Mouse (Mus musculus): ENCODE measurements around the gene Pklr.

Pklr gene

DNA sequence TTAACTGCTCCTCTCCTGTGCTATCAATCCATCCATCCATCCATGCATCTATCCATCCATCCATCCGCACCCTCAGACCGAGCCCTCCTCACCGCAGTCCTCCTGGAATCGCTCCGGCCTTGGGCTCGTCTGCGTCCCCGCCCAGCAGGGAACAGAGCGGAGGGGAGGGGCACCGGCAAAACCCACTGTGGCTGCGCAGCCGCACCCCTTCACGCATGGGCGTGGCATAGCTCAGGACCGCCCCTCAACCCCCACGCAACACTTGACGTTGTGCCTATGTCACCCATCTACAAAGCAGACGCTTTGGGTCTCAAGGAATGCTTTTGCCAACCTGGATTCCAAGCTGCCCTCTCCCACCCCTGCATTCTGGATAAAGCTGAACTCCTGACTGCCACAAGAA is 42.8 kb upstream of the Pklr start, which contains the start of gene Rusc1:
Rusc1 (minus strand) TSS at position 137 of the 400 bp plus-strand sequence.
- H3K4me3 ChIP-seq (replicated peaks; ENCODE audit: low read length): peak within 1 kb of the TSS; percentile 90
- no peaks in the 10 kb centered on the region for H3K9me3 ChIP-seq (ENCODE audit: low read length)
- H3K36me3 ChIP-seq (ENCODE audit: insufficient read depth, low read length): peaks cover 51% of the 10 kb centered on the region
- peaks cover 75% of the 10 kb centered on the region for H3K4me1 ChIP-seq (replicated peaks; ENCODE audit: low read depth, low read length)
- peaks cover 48% of the 10 kb centered on the region for H3K27me3 ChIP-seq (ENCODE audit: insufficient read depth, low read length)
- TF ChIP-seq NANOG (IDR thresholded peaks at IDR 0.05; ENCODE audit: borderline replicate concordance, low read length) (peak; percentile 5; the same call in 1 of the 2 replicates), POU5F1 (IDR thresholded peaks at IDR 0.05; ENCODE audit: borderline replicate concordance, low read length) (no peak), CTCF (conservative IDR thresholded peaks at IDR 0.05; ENCODE audit: low read length) (no peak)

DNA sequence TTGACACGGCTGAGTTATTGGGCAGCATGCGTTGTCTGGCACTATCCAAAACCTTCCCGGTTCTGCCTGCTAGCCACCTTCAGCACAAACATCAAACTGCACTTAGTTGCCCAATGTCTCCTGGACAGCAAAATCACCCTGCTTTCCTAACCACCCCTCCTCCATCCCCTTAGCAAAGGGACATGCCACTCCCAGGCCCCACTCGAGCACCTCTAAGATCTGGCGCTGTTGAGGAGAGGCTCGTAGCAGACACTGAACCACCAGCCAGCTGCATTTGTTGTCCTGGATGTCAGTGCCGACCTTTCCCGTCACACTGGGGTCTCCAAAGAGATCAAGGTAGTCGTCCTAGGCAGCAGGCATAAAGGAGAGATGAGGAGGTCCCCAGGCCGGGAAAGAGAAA is 41.9 kb upstream of the Pklr start:
- Histone ChIP-seq H3K4me1 (replicated peaks; ENCODE audit: low read depth, low read length) (peaks cover 68% of the 10 kb centered on the region), H3K36me3 (ENCODE audit: insufficient read depth, low read length) (peaks cover 57% of the 10 kb centered on the region), H3K4me3 (replicated peaks; ENCODE audit: low read length) (no peak overlapping the region), H3K27me3 (ENCODE audit: insufficient read depth, low read length) (peaks cover 40% of the 10 kb centered on the region), H3K9me3 (ENCODE audit: low read length) (no peaks in the 10 kb centered on the region)
- no peak for TF ChIP-seq CTCF (conservative IDR thresholded peaks at IDR 0.05; ENCODE audit: low read length)
- no peak for TF ChIP-seq NANOG (IDR thresholded peaks at IDR 0.05; ENCODE audit: borderline replicate concordance, low read length)
- no peak for TF ChIP-seq POU5F1 (IDR thresholded peaks at IDR 0.05; ENCODE audit: borderline replicate concordance, low read length)

DNA sequence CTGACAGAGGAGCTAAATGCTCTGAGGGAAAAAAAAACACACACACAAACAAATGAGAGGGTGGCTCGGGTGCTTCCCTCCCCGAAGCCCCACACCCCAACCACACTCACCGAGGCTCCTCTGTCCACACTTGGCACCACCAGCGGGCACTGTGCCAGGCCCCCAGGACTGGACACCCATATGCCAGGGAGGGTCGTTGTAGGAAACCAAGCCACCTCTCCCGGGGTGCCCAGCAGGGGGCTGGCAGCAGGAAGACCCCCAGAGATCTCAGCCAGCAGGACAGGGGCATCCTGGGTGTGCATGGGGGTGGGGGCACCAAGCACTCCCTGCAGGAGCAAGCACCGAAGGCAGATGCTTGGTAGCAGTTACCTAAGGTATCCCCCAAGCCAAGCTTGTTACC is 35.1 kb upstream of the Pklr start, which contains the start of gene Gm43738:
Gm43738 (minus strand) TSS at position 289 of the 400 bp plus-strand sequence.
- Histone ChIP-seq H3K9me3 (ENCODE audit: low read length) (no peaks in the 10 kb centered on the region), H3K27me3 (ENCODE audit: insufficient read depth, low read length) (no peaks in the 10 kb centered on the region), H3K4me3 (replicated peaks; ENCODE audit: low read length) (peak within 1 kb of the TSS; percentile 91), H3K4me1 (replicated peaks; ENCODE audit: low read depth, low read length) (peaks cover 45% of the 10 kb centered on the region), H3K36me3 (ENCODE audit: insufficient read depth, low read length) (peaks cover 52% of the 10 kb centered on the region)
- TF ChIP-seq POU5F1 (IDR thresholded peaks at IDR 0.05; ENCODE audit: borderline replicate concordance, low read length): no peak
- no peak for TF ChIP-seq CTCF (conservative IDR thresholded peaks at IDR 0.05; ENCODE audit: low read length)
- TF ChIP-seq NANOG (IDR thresholded peaks at IDR 0.05; ENCODE audit: borderline replicate concordance, low read length): no peak

DNA sequence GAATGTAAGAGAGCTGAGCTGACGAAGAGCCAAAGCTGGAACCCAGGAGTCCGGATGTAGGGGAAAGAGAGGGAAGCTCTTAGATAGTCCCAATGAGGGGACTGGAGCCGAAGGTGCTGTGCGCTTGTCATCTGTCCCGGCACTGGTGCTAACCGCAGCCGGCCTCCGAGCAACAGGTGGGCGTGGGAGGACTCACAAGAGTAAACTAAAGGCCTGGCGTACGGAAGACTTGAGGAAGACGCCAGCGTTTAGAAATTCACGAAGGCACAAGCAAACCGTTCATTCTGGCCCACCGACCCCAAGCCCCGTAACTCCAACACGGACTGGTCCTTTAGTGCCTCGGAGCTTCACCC is 34.5 kb upstream of the Pklr start:
- no peaks in the 10 kb centered on the region for H3K9me3 ChIP-seq (ENCODE audit: low read length)

DNA sequence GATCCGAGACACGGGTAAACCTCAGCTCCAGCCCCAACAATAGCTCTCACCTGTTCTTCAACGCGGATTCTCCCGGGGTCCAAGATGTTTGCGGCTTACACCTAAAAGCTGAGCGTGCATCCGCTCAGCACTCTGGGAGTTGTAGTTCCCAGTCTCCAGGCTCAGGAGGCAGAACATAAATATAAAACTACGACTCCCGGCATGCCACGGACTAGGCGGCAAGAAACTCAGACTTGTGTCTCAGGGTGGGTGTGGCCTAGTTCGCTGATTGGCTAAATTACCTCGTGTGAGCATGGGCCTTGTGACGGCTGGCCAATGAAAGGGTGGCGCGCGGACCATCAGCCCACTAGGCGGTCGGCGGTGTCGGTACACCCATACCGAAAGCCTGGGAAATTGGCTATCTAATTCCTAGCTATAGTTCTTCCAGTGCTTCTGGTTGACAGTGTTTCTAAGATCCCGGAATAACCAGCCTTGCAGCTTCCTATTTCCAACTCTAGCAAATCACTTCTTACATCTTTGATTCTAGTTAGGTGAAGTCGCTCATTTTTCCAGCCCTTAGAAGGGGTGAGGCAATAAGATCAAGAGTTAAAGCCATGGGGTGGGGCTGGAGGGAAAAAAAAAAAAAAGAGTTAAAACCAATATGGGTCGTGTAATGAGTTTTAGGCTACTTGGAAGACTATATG is 34.0 kb upstream of the Pklr start, which contains the start of gene Fdps:
Fdps (minus strand) TSS at position 148 of the 683 bp plus-strand sequence.
- TF ChIP-seq POU5F1 (IDR thresholded peaks at IDR 0.05; ENCODE audit: borderline replicate concordance, low read length) (no peak), CTCF (conservative IDR thresholded peaks at IDR 0.05; ENCODE audit: low read length) (no peak), NANOG (IDR thresholded peaks at IDR 0.05; ENCODE audit: borderline replicate concordance, low read length) (no peak)
- no peaks in the 10 kb centered on the region for H3K9me3 ChIP-seq (ENCODE audit: low read length)
- no peaks in the 10 kb centered on the region for H3K27me3 ChIP-seq (ENCODE audit: insufficient read depth, low read length)
- H3K4me1 ChIP-seq (replicated peaks; ENCODE audit: low read depth, low read length): peaks cover 38% of the 10 kb centered on the region
- H3K4me3 ChIP-seq (replicated peaks; ENCODE audit: low read length): peak within 1 kb of the TSS; percentile 91
- H3K36me3 ChIP-seq (ENCODE audit: insufficient read depth, low read length): peaks cover 40% of the 10 kb centered on the region

More for the DNA sequence above, 34.5 kb upstream of the Pklr start:
- Histone ChIP-seq H3K27me3 (ENCODE audit: insufficient read depth, low read length) (no peaks in the 10 kb centered on the region), H3K4me3 (replicated peaks; ENCODE audit: low read length) (peak overlapping the region; percentile 91), H3K36me3 (ENCODE audit: insufficient read depth, low read length) (peaks cover 45% of the 10 kb centered on the region), H3K4me1 (replicated peaks; ENCODE audit: low read depth, low read length) (peaks cover 39% of the 10 kb centered on the region)
- TF ChIP-seq NANOG (IDR thresholded peaks at IDR 0.05; ENCODE audit: borderline replicate concordance, low read length): no peak
- no peak for TF ChIP-seq CTCF (conservative IDR thresholded peaks at IDR 0.05; ENCODE audit: low read length)

DNA sequence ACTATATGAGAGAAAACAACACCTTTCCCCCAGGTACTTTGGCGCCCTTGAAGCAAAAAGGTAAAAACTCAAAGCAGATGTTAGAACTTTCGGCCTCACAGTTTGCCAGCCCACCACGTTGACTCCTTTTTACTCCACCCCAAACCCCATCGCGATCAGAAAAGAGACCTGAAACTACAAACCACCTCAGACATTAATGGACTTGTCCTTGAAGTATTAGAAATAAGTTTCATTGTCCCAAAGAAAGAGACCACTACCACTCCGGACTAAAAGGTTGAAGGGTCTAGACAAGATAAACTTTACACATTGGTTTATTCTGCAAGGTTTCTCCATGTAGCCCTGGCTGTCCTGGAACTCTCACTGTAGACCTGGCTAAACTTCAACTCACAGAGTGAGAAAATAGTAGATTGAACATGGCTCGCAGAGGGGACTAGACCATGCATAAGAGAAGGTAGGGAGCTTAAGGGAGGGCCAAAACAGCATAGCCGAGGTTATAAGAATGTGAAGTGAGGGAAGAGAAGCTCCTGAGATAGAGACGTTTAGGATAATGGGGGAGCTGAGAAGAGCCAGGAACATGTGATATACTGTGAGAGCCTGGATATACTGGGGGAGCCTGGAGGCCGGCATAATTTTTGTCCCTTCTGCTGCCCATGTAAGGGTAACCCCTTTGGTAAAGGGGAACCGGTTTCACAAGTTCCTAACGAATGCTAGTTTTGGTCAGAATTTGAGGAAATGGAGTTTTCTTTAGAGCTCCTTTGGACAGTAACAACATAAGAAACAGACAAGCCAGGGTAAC is 33.2 kb upstream of the Pklr start:
- Histone ChIP-seq H3K36me3 (ENCODE audit: insufficient read depth, low read length) (peaks cover 33% of the 10 kb centered on the region), H3K27me3 (ENCODE audit: insufficient read depth, low read length) (no peaks in the 10 kb centered on the region), H3K4me3 (replicated peaks; ENCODE audit: low read length) (peak overlapping the region; percentile 91), H3K4me1 (replicated peaks; ENCODE audit: low read depth, low read length) (peaks cover 38% of the 10 kb centered on the region), H3K9me3 (ENCODE audit: low read length) (no peaks in the 10 kb centered on the region)
- TF ChIP-seq NANOG (IDR thresholded peaks at IDR 0.05; ENCODE audit: borderline replicate concordance, low read length) (no peak), CTCF (conservative IDR thresholded peaks at IDR 0.05; ENCODE audit: low read length) (no peak), POU5F1 (IDR thresholded peaks at IDR 0.05; ENCODE audit: borderline replicate concordance, low read length) (no peak)

DNA sequence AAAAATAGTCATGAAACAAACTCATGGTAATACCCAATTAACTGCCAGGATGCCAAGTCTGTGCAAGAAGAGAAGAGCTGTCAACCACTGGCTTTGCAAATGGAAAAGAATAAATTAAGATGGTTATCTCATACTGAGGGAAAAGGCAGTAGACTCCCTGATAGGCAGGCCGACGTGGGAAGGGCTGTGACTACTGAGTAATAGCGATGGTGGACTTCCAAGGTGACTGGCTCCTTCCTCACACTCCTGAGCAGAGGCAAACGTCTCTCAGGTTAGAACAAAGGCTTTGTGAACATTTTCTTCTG is 32.7 kb upstream of the Pklr start:
- Histone ChIP-seq H3K4me1 (replicated peaks; ENCODE audit: low read depth, low read length) (peaks cover 38% of the 10 kb centered on the region), H3K4me3 (replicated peaks; ENCODE audit: low read length) (no peak overlapping the region), H3K36me3 (ENCODE audit: insufficient read depth, low read length) (peaks cover 27% of the 10 kb centered on the region), H3K9me3 (ENCODE audit: low read length) (no peaks in the 10 kb centered on the region), H3K27me3 (ENCODE audit: insufficient read depth, low read length) (no peaks in the 10 kb centered on the region)
- TF ChIP-seq POU5F1 (IDR thresholded peaks at IDR 0.05; ENCODE audit: borderline replicate concordance, low read length) (no peak), CTCF (conservative IDR thresholded peaks at IDR 0.05; ENCODE audit: low read length) (no peak), NANOG (IDR thresholded peaks at IDR 0.05; ENCODE audit: borderline replicate concordance, low read length) (no peak)

DNA sequence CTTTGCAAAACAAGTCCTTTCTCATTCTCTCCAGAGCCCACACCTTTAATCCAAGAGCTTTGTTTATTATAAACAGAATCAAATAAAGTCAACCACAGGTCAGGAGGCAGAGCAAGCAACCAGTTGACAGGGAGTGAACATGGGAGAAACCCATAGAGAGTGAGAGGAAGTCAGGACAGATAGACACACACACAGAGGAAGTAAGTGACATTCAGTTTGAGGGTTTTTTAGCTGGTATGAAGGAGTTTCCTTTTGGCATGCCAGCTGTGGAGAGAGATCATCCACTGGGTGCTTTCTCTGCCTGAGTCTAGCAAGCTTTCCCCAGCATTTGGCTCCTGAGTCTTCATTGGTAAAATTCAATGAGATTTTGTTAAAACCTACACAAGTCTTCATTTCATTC is 29.1 kb upstream of the Pklr start:
- TF ChIP-seq POU5F1 (IDR thresholded peaks at IDR 0.05; ENCODE audit: borderline replicate concordance, low read length): no peak
- TF ChIP-seq NANOG (IDR thresholded peaks at IDR 0.05; ENCODE audit: borderline replicate concordance, low read length): no peak
- TF ChIP-seq CTCF (conservative IDR thresholded peaks at IDR 0.05; ENCODE audit: low read length): no peak
- H3K36me3 ChIP-seq (ENCODE audit: insufficient read depth, low read length): no peaks in the 10 kb centered on the region

More for the DNA sequence above, 29.1 kb upstream of the Pklr start:
- Histone ChIP-seq H3K9me3 (ENCODE audit: low read length) (no peaks in the 10 kb centered on the region), H3K27me3 (ENCODE audit: insufficient read depth, low read length) (no peaks in the 10 kb centered on the region), H3K4me1 (replicated peaks; ENCODE audit: low read depth, low read length) (peaks cover 19% of the 10 kb centered on the region), H3K4me3 (replicated peaks; ENCODE audit: low read length) (no peak overlapping the region)

All from E14TG2a.4 (cell line).